Mouse (Mus musculus) right cerebral cortex, adult 2 months (tissue): ENCODE measurements at regions not wholly inside any gene's neighbourhood (a gene's known extent, or its start where the extent isn't known, plus 50 kb on each side); places are given as distances from the start of the nearest gene placed in this dataset.

Experiments
- DNase-seq, 2 experiments: peaks; one replicate each; pipeline ENCODE4 v3.0.0; 2021 to 2022; ENCODE audit warnings: low spot score in 2 of 2

GRCm38 (mm10) chr11:90088473-90088872 is 58.3 kb downstream of the Tmem100 start:
- no peak for DNase-seq

GRCm38 (mm10) chr11:90094052-90094451 is 63.9 kb downstream of the Tmem100 start:
- no peak for DNase-seq

GRCm38 (mm10) chr11:90094700-90095355 is 64.7 kb downstream of the Tmem100 start:
- no peak for DNase-seq

GRCm38 (mm10) chr11:90098471-90098870 is 68.3 kb downstream of the Tmem100 start:
- no peak for DNase-seq

- DNase-seq = no peak
Measured at GRCm38 (mm10) chr11:90099178-90099577, 69.0 kb downstream of the Tmem100 start.

- DNase-seq = no peak
Measured at GRCm38 (mm10) chr11:90100161-90100560, 70.0 kb downstream of the Tmem100 start.

GRCm38 (mm10) chr11:90101284-90101683 is 71.1 kb downstream of the Tmem100 start:
- DNase-seq = no peak

GRCm38 (mm10) chr11:90106063-90106798 is 76.1 kb downstream of the Tmem100 start:
- DNase-seq = no peak

- no peak for DNase-seq
Measured at GRCm38 (mm10) chr11:90109681-90110111, 77.8 kb upstream of the Gm45716 start.

GRCm38 (mm10) chr11:90110170-90110569 is 77.3 kb upstream of the Gm45716 start:
- no peak for DNase-seq

GRCm38 (mm10) chr11:90112174-90112573 is 75.3 kb upstream of the Gm45716 start:
- peak in 1 of 2 experiments; percentile 6 for DNase-seq

GRCm38 (mm10) chr11:90116676-90117663 is 70.5 kb upstream of the Gm45716 start:
- no peak for DNase-seq

GRCm38 (mm10) chr11:90117664-90118295 is 69.7 kb upstream of the Gm45716 start:
- DNase-seq = no peak

- DNase-seq = no peak
Measured at GRCm38 (mm10) chr11:90121902-90122301, 65.6 kb upstream of the Gm45716 start.

GRCm38 (mm10) chr11:90122709-90123108 is 64.8 kb upstream of the Gm45716 start:
- no peak for DNase-seq

- no peak for DNase-seq
Measured at GRCm38 (mm10) chr11:90123851-90124250, 63.6 kb upstream of the Gm45716 start.

- no peak for DNase-seq
Measured at GRCm38 (mm10) chr11:90126289-90126688, 61.2 kb upstream of the Gm45716 start.

GRCm38 (mm10) chr11:90128865-90129415 is 58.5 kb upstream of the Gm45716 start:
- no peak for DNase-seq

- no peak for DNase-seq
Measured at GRCm38 (mm10) chr11:90129793-90130624, 57.5 kb upstream of the Gm45716 start.

GRCm38 (mm10) chr11:90130635-90131034 is 56.8 kb upstream of the Gm45716 start:
- DNase-seq = no peak
